Mouse (Mus musculus) embryonic facial prominence, embryonic 14.5 days (tissue): ENCODE data around the gene Ffar1. TPM values are rescaled to one million over a fixed set of nuclear protein-coding genes. Genes with fewer than 3 reads are reported as not detected.

ENCODE experiments used
- ATAC-seq: fragments of 200-750 bp; cut with Nextera tagmentation; 2 replicates; pipeline ENCODE4 v1.8.0; 2017; ENCODE audit warnings: low read depth, moderate number of reproducible peaks, moderate TSS enrichment
- DNase-seq: peaks from one replicate; pipeline ENCODE4 v3.0.0-alpha.2; 2015; ENCODE audit warnings: low spot score
- H3K27ac ChIP-seq: fragments of 300-500 bp; sonication (generic); replicated peaks from 2 replicates; pipeline ENCODE4 v1.5.1; 2014; ENCODE audit warnings: low read depth, mild to moderate bottlenecking, low read length, moderate library complexity
- H3K27me3 ChIP-seq: fragments of 300-500 bp; sonication (generic); replicated peaks from 2 replicates; pipeline ENCODE4 v1.6.1; 2014; ENCODE audit warnings: low read length; ENCODE audit not compliant: control insufficient read depth, insufficient read depth
- H3K36me3 ChIP-seq: fragments of 300-500 bp; sonication (generic); 2 replicates; pipeline ENCODE4 v1.6.1; 2014; ENCODE audit warnings: low read length, mixed read lengths; ENCODE audit not compliant: control insufficient read depth, insufficient read depth
- H3K4me1 ChIP-seq: fragments of 300-500 bp; sonication (generic); 2 replicates; pipeline ENCODE4 v1.6.1; 2014; ENCODE audit warnings: antibody characterized with exemption, low read length; ENCODE audit not compliant: control insufficient read depth, insufficient read depth
- H3K4me2 ChIP-seq: fragments of 300-500 bp; sonication (generic); 2 replicates; pipeline ENCODE4 v1.6.1; 2014; ENCODE audit warnings: low read depth, mild to moderate bottlenecking, low read length, moderate library complexity, mixed read lengths
- H3K4me3 ChIP-seq: fragments of 300-500 bp; sonication (generic); 2 replicates; pipeline ENCODE4 v1.5.1; 2014; ENCODE audit warnings: low read depth, mild to moderate bottlenecking, low read length
- H3K9ac ChIP-seq: fragments of 300-500 bp; sonication (generic); 2 replicates; pipeline ENCODE4 v1.6.1; 2014; ENCODE audit warnings: low read depth, mild to moderate bottlenecking, low read length, moderate library complexity, mixed read lengths
- H3K9me3 ChIP-seq: fragments of 300-500 bp; sonication (generic); 2 replicates; pipeline ENCODE4 v1.6.1; 2016; ENCODE audit warnings: low read length; ENCODE audit not compliant: control insufficient read depth
- WGBS: fragments of 180-500 bp; shearing (Covaris S2); extraction: QIAGEN DNeasy Blood & Tissue Kit; methylation state at CpG from one replicate; pipeline ENCODE4 v1.1.7; 2014; 5-methylcytosine and 5-hydroxymethylcytosine counted together
- polyA plus RNA-seq: library from polyadenylated mRNA; unstranded; fragments of >200 nt; fragmentation: Nextera tagmentation; extraction: Ambion mirVana; gene quantifications from 2 replicates; pipeline ENCODE4 v1.2.1, GENCODE M21; 2014

Gene Ffar1
- polyA plus RNA-seq, 1 experiment from 2014 or later, result not detected

- no peaks in the 10 kb centered on the region for H3K27me3 ChIP-seq
- no peak overlapping the region for H3K4me3 ChIP-seq
- DNase-seq (no peak), ATAC-seq (no peak)
- no peaks in the 10 kb centered on the region for H3K36me3 ChIP-seq
- no peaks in the 10 kb centered on the region for H3K4me1 ChIP-seq
- no peak overlapping the region for H3K4me2 ChIP-seq
- WGBS, result 81% methylated on average over 7 of the region's 7 CpGs
- no peak overlapping the region for H3K27ac ChIP-seq
- no peaks in the 10 kb centered on the region for H3K9me3 ChIP-seq
- H3K9ac ChIP-seq, result no peak overlapping the region
Observed at GRCm38 (mm10) chr7:30888786-30889185, 27.4 kb upstream of the Ffar1 start.

GRCm38 (mm10) chr7:30887568-30888188, 26.3 kb upstream of the Ffar1 start:
- no peak for DNase-seq
- 82% methylated on average over 14 of the region's 14 CpGs for WGBS
- Histone ChIP-seq H3K36me3 (no peaks in the 10 kb centered on the region), H3K9ac (no peak overlapping the region), H3K4me2 (no peak overlapping the region), H3K4me3 (no peak overlapping the region), H3K27ac (no peak overlapping the region), H3K4me1 (no peaks in the 10 kb centered on the region), H3K9me3 (no peaks in the 10 kb centered on the region), H3K27me3 (no peaks in the 10 kb centered on the region)
- no peak for ATAC-seq

- Histone ChIP-seq H3K9ac (no peak overlapping the region), H3K4me3 (no peak overlapping the region), H3K36me3 (no peaks in the 10 kb centered on the region), H3K9me3 (no peaks in the 10 kb centered on the region), H3K4me2 (no peak overlapping the region), H3K27ac (no peak overlapping the region), H3K27me3 (no peaks in the 10 kb centered on the region), H3K4me1 (no peaks in the 10 kb centered on the region)
- WGBS, result 81% methylated on average over 4 of the region's 4 CpGs
- DNase-seq, result no peak
- no peak for ATAC-seq
Observed at GRCm38 (mm10) chr7:30886852-30887251, 25.5 kb upstream of the Ffar1 start.

- ATAC-seq (no peak), DNase-seq (no peak)
- H3K9ac ChIP-seq, result no peak overlapping the region
- no peaks in the 10 kb centered on the region for H3K9me3 ChIP-seq
- H3K36me3 ChIP-seq, result no peaks in the 10 kb centered on the region
- H3K27me3 ChIP-seq, result no peaks in the 10 kb centered on the region
- no peaks in the 10 kb centered on the region for H3K4me1 ChIP-seq
- H3K27ac ChIP-seq, result no peak overlapping the region
- H3K4me2 ChIP-seq, result no peak overlapping the region
- no peak overlapping the region for H3K4me3 ChIP-seq
Observed at GRCm38 (mm10) chr7:30884047-30884446, 22.7 kb upstream of the Ffar1 start.

- Histone ChIP-seq H3K4me3 (no peak overlapping the region), H3K9ac (no peak overlapping the region), H3K27me3 (no peaks in the 10 kb centered on the region), H3K27ac (no peak overlapping the region), H3K4me1 (no peaks in the 10 kb centered on the region), H3K9me3 (no peaks in the 10 kb centered on the region), H3K36me3 (no peaks in the 10 kb centered on the region), H3K4me2 (no peak overlapping the region)
- no peak for ATAC-seq
- WGBS, result 79% methylated on average over 3 of the region's 3 CpGs
- DNase-seq, result no peak
Observed at GRCm38 (mm10) chr7:30881367-30881766, 20.0 kb upstream of the Ffar1 start.

GRCm38 (mm10) chr7:30880176-30880575, 18.8 kb upstream of the Ffar1 start, which contains the start of gene Cd22:
TSS of gene Cd22 (minus strand) at chr7:30880342.
- DNase-seq, result no peak
- no peak within 1 kb of the TSS for H3K27ac ChIP-seq

GRCm38 (mm10) chr7:30878950-30879349, 17.6 kb upstream of the Ffar1 start:
- Histone ChIP-seq H3K9ac (no peak overlapping the region), H3K27ac (no peak overlapping the region), H3K4me3 (no peak overlapping the region), H3K27me3 (no peaks in the 10 kb centered on the region), H3K36me3 (no peaks in the 10 kb centered on the region), H3K9me3 (no peaks in the 10 kb centered on the region), H3K4me2 (no peak overlapping the region), H3K4me1 (no peaks in the 10 kb centered on the region)
- 68% methylated on average over 6 of the region's 6 CpGs for WGBS
- DNase-seq (no peak), ATAC-seq (no peak)

More at GRCm38 (mm10) chr7:30880176-30880575, 18.8 kb upstream of the Ffar1 start, which contains the start of gene Cd22:
- 59% methylated on average over 7 of the region's 7 CpGs for WGBS
- H3K27me3 ChIP-seq, result no peaks in the 10 kb centered on the region
- H3K9me3 ChIP-seq, result no peaks in the 10 kb centered on the region
- no peak for ATAC-seq
- H3K4me2 ChIP-seq, result no peak within 1 kb of the TSS
- no peak within 1 kb of the TSS for H3K9ac ChIP-seq
- H3K36me3 ChIP-seq, result no peaks in the 10 kb centered on the region
- H3K4me3 ChIP-seq, result no peak within 1 kb of the TSS
- H3K4me1 ChIP-seq, result no peaks in the 10 kb centered on the region

GRCm38 (mm10) chr7:30873083-30873482, 11.7 kb upstream of the Ffar1 start:
- Histone ChIP-seq H3K4me1 (no peaks in the 10 kb centered on the region), H3K36me3 (no peaks in the 10 kb centered on the region), H3K27ac (no peak overlapping the region), H3K4me3 (no peak overlapping the region), H3K9ac (peak overlapping the region; percentile 46; the same call in 1 of the 2 replicates), H3K4me2 (peak overlapping the region; percentile 40), H3K27me3 (no peaks in the 10 kb centered on the region), H3K9me3 (no peaks in the 10 kb centered on the region)
- DNase-seq, result peak; percentile 69
- no peak for ATAC-seq
- 20% methylated on average over 15 of the region's 15 CpGs for WGBS

GRCm38 (mm10) chr7:30863386-30863785, 2.0 kb upstream of the Ffar1 start:
- no peak for DNase-seq
- no peak for ATAC-seq
- Histone ChIP-seq H3K4me3 (no peak overlapping the region), H3K9ac (no peak overlapping the region), H3K4me2 (no peak overlapping the region), H3K9me3 (no peaks in the 10 kb centered on the region), H3K27me3 (no peaks in the 10 kb centered on the region), H3K36me3 (no peaks in the 10 kb centered on the region), H3K27ac (no peak overlapping the region), H3K4me1 (no peaks in the 10 kb centered on the region)
- WGBS, result 76% methylated on average over 8 of the region's 8 CpGs
